Mouse (Mus musculus) midbrain, embryonic 16.5 days (tissue): ENCODE data around the gene Chrm1. TPM values are rescaled to one million over a fixed set of nuclear protein-coding genes. Genes with fewer than 3 reads are reported as not detected.
"Not testable (repeated sequence)": the region's sequence is repeated elsewhere in the genome, so short reads cannot be mapped to it uniquely, and the experiment has no call there.

ENCODE experiments used
- ATAC-seq: fragments of 200-750 bp; cut with Nextera tagmentation; 2 replicates; pipeline ENCODE4 v1.8.0; 2017; ENCODE audit warnings: moderate TSS enrichment
- H3K27ac ChIP-seq: fragments of 300-500 bp; sonication (generic); 2 replicates; pipeline ENCODE4 v1.5.1; 2014; ENCODE audit warnings: mild to moderate bottlenecking, low read length, mixed read lengths
- H3K27me3 ChIP-seq: fragments of 300-500 bp; sonication (generic); 2 replicates; pipeline ENCODE4 v1.6.1; 2014; ENCODE audit warnings: low read depth, low read length, mixed read lengths; ENCODE audit not compliant: control insufficient read depth, insufficient read depth
- H3K36me3 ChIP-seq: fragments of 300-500 bp; sonication (generic); 2 replicates; pipeline ENCODE4 v1.6.1; 2014; ENCODE audit warnings: mild to moderate bottlenecking, low read length, moderate library complexity, mixed read lengths; ENCODE audit not compliant: control insufficient read depth, insufficient read depth
- H3K4me1 ChIP-seq: fragments of 300-500 bp; sonication (generic); 2 replicates; pipeline ENCODE4 v1.6.1; 2014; ENCODE audit warnings: mild to moderate bottlenecking, low read length, mixed read lengths; ENCODE audit not compliant: control insufficient read depth, insufficient read depth
- H3K4me2 ChIP-seq: fragments of 300-500 bp; sonication (generic); 2 replicates; pipeline ENCODE4 v1.6.1; 2014; ENCODE audit warnings: mild to moderate bottlenecking, low read length, mixed read lengths
- H3K4me3 ChIP-seq: fragments of 300-500 bp; sonication (generic); 2 replicates; pipeline ENCODE4 v1.5.1; 2014; ENCODE audit warnings: low read depth, mild to moderate bottlenecking, low read length, moderate library complexity, mixed read lengths
- H3K9ac ChIP-seq: fragments of 300-500 bp; sonication (generic); 2 replicates; pipeline ENCODE4 v1.6.1; 2014; ENCODE audit warnings: low read depth, low read length, mixed read lengths
- H3K9me3 ChIP-seq: fragments of 300-500 bp; sonication (generic); replicated peaks from 2 replicates; pipeline ENCODE4 v1.6.1; 2014; ENCODE audit warnings: mild to moderate bottlenecking, low read length, mixed read lengths; ENCODE audit not compliant: control insufficient read depth, poor library complexity, severe bottlenecking
- WGBS: fragments of 180-500 bp; shearing (Covaris S2); extraction: QIAGEN DNeasy Blood & Tissue Kit; methylation state at CpG from one replicate; pipeline ENCODE4 v1.1.7; 2014; 5-methylcytosine and 5-hydroxymethylcytosine counted together
- polyA plus RNA-seq: library from polyadenylated mRNA; unstranded; fragments of >200 nt; fragmentation: Nextera tagmentation; extraction: Ambion mirVana; gene quantifications from 2 replicates; pipeline ENCODE4 v1.2.1, GENCODE M21; 2015

Gene Chrm1
- polyA plus RNA-seq, 1 experiment from 2014 or later = 0.65 TPM

GRCm38 (mm10) chr19:8726609-8727390 lies 63.2 kb downstream of the Chrm1 start:
- Histone ChIP-seq H3K4me1 (peaks cover 21% of the 10 kb centered on the region), H3K4me2 (no peak overlapping the region), H3K36me3 (peaks cover 19% of the 10 kb centered on the region), H3K9me3 (no peaks in the 10 kb centered on the region), H3K9ac (no peak overlapping the region), H3K27ac (no peak overlapping the region), H3K4me3 (no peak overlapping the region), H3K27me3 (no peaks in the 10 kb centered on the region)
- 24% methylated on average over 3 of the region's 3 CpGs for WGBS
- ATAC-seq = no peak

- Histone ChIP-seq H3K9me3 (no peaks in the 10 kb centered on the region), H3K4me2 (no peak overlapping the region), H3K27ac (no peak overlapping the region), H3K4me3 (no peak overlapping the region), H3K36me3 (peaks cover 19% of the 10 kb centered on the region), H3K27me3 (no peaks in the 10 kb centered on the region), H3K9ac (no peak overlapping the region), H3K4me1 (peaks cover 15% of the 10 kb centered on the region)
- ATAC-seq = no peak
- WGBS = 31% methylated on average over 5 of the region's 5 CpGs
Measured at GRCm38 (mm10) chr19:8727495-8728114, 64.0 kb downstream of the Chrm1 start.

- WGBS = 49% methylated on average over 3 of the region's 3 CpGs
- H3K27me3 ChIP-seq, ATAC-seq: not testable (repeated sequence)
Measured at GRCm38 (mm10) chr19:8728335-8729099, 64.9 kb downstream of the Chrm1 start.

More at GRCm38 (mm10) chr19:8728335-8729099, 64.9 kb downstream of the Chrm1 start:
- not testable (repeated sequence) for H3K9me3 ChIP-seq, H3K4me2 ChIP-seq, H3K9ac ChIP-seq, H3K4me3 ChIP-seq, H3K27ac ChIP-seq
- peaks cover 19% of the 10 kb centered on the region for H3K36me3 ChIP-seq
- H3K4me1 ChIP-seq = peaks cover 15% of the 10 kb centered on the region

Other genes with a start within 250 kb of the Chrm1 start
- gene Slc22a8, start 72.5 kb upstream of the Chrm1 start, polyA plus RNA-seq = 11.7 and 13.6 TPM in 2 replicates
- gene Slc22a6, start 45.8 kb upstream of the Chrm1 start, polyA plus RNA-seq = 9.2 and 10.0 TPM in 2 replicates
- gene Slc3a2, start 59.6 kb downstream of the Chrm1 start, polyA plus RNA-seq = 176 and 182 TPM in 2 replicates
- gene Wdr74, start 72.0 kb downstream of the Chrm1 start, polyA plus RNA-seq = 93.1 and 95.9 TPM in 2 replicates
- gene 1700092M07Rik, start 76.9 kb downstream of the Chrm1 start, polyA plus RNA-seq = 1.2 and 1.8 TPM in 2 replicates
- 122 and 123 TPM in 2 replicates for gene Stx5a, start 77.6 kb downstream of the Chrm1 start, polyA plus RNA-seq
- 146 and 169 TPM in 2 replicates for gene Nxf1, start 93.3 kb downstream of the Chrm1 start, polyA plus RNA-seq
- 195 and 202 TPM in 2 replicates for gene Tmem223, start 107.2 kb downstream of the Chrm1 start, polyA plus RNA-seq
- gene Tmem179b, start 110.7 kb downstream of the Chrm1 start, polyA plus RNA-seq = 26.4 and 26.6 TPM in 2 replicates
- gene Taf6l, start 122.6 kb downstream of the Chrm1 start, polyA plus RNA-seq = 30.7 and 32.9 TPM in 2 replicates
- gene Polr2g, start 134.8 kb downstream of the Chrm1 start, polyA plus RNA-seq = 136 and 140 TPM in 2 replicates
- gene Zbtb3, start 138.8 kb downstream of the Chrm1 start, polyA plus RNA-seq = 7.6 and 8.9 TPM in 2 replicates
- 55.0 and 61.6 TPM in 2 replicates for gene Ttc9c, start 155.5 kb downstream of the Chrm1 start, polyA plus RNA-seq
- gene Hnrnpul2, start 156.2 kb downstream of the Chrm1 start, polyA plus RNA-seq = 5.3 and 6.2 TPM in 2 replicates
- gene AC129217.1, start 166.0 kb downstream of the Chrm1 start, polyA plus RNA-seq = not detected in 2 replicates
- gene Bscl2, start 173.7 kb downstream of the Chrm1 start, polyA plus RNA-seq = 101 and 105 TPM in 2 replicates
- gene Gng3, start 175.4 kb downstream of the Chrm1 start, polyA plus RNA-seq = 477 and 539 TPM in 2 replicates
- gene Lrrn4cl, start 187.0 kb downstream of the Chrm1 start, polyA plus RNA-seq = 0.62 and 0.92 TPM in 2 replicates
- 130 and 142 TPM in 2 replicates for gene Ubxn1, start 207.7 kb downstream of the Chrm1 start, polyA plus RNA-seq
- 54.5 and 59.8 TPM in 2 replicates for gene Uqcc3, start 217.1 kb downstream of the Chrm1 start, polyA plus RNA-seq
- gene Lbhd1, start 219.9 kb downstream of the Chrm1 start, polyA plus RNA-seq = 30.5 and 31.7 TPM in 2 replicates
- not detected in 2 replicates for gene Gm49403, start 220.1 kb downstream of the Chrm1 start, polyA plus RNA-seq
- gene 1810009A15Rik, start 225.1 kb downstream of the Chrm1 start, polyA plus RNA-seq = 35.4 and 39.2 TPM in 2 replicates
- gene Gm49416, start 225.1 kb downstream of the Chrm1 start, polyA plus RNA-seq = 0.43 TPM in 1 of 2 replicates, not detected in the other
- 29.2 and 30.9 TPM in 2 replicates for gene Ints5, start 229.2 kb downstream of the Chrm1 start, polyA plus RNA-seq
- 76.8 and 84.0 TPM in 2 replicates for gene Ganab, start 234.3 kb downstream of the Chrm1 start, polyA plus RNA-seq